Mouse (Mus musculus): ENCODE measurements around the gene Cyp2d9. TPM values are rescaled to one million over a fixed set of nuclear protein-coding genes. Genes with fewer than 3 reads are reported as not detected.

Cyp2d9 gene
- not detected for polyA plus RNA-seq (2014; fragmentation: Illumina TruSeq; extraction: RNeasy Lipid Tissue Mini Kit (QIAGEN cat#74804); ENCODE audit: insufficient read depth, low read depth, low replicate concordance)

GRCm38 (mm10) chr15:82433137-82433536 lies at the start of gene Cyp2d9:
Gene Cyp2d9 (plus strand): TSS chr15:82433437.

DNA sequence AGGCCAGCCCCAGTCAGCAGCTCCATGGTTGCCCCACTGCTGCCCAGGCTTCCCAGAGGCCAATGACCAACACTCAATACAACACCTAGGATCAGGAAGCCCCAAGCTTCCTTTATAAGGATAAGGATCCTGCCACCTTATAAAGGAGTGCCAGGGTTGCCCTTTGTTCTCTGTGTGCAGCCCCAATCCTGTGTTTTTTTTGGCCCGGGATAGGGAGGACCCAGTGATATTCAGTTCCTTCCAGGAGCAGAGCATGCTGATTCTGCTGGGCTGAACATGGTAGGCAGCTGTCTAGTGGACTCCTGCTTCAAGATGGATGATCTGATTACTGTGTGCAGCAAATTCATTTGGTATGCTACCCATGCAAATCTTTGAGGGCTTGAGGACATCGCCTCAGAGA lies 39.3 kb upstream of the Cyp2d9 start, which contains the start of gene Cyp2d11:
Cyp2d11 (minus strand) TSS at position 101 of the 400 bp plus-strand sequence.

GRCm38 (mm10) chr15:82406981-82407380 lies 26.3 kb upstream of the Cyp2d9 start, which contains the start of gene Cyp2d10:
Gene Cyp2d10 (minus strand): TSS chr15:82407195.

Other genes starting within 250 kb of the Cyp2d9 start
- gene Shisa8, start 220.6 kb upstream of the Cyp2d9 start, polyA plus RNA-seq (2014; fragmentation: Illumina TruSeq; extraction: RNeasy Lipid Tissue Mini Kit (QIAGEN cat#74804); ENCODE audit: insufficient read depth, low read depth, low replicate concordance), result not detected
- gene Tnfrsf13c, start 209.1 kb upstream of the Cyp2d9 start, polyA plus RNA-seq (2014; fragmentation: Illumina TruSeq; extraction: RNeasy Lipid Tissue Mini Kit (QIAGEN cat#74804); ENCODE audit: insufficient read depth, low read depth, low replicate concordance), result 5.0 TPM
- not detected for gene Cenpm, start 188.7 kb upstream of the Cyp2d9 start, polyA plus RNA-seq (2014; fragmentation: Illumina TruSeq; extraction: RNeasy Lipid Tissue Mini Kit (QIAGEN cat#74804); ENCODE audit: insufficient read depth, low read depth, low replicate concordance)
- not detected for gene 1500009C09Rik, start 181.0 kb upstream of the Cyp2d9 start, polyA plus RNA-seq (2014; fragmentation: Illumina TruSeq; extraction: RNeasy Lipid Tissue Mini Kit (QIAGEN cat#74804); ENCODE audit: insufficient read depth, low read depth, low replicate concordance)
- 0.72 TPM for gene Sept3, start 158.5 kb upstream of the Cyp2d9 start, polyA plus RNA-seq (2014; fragmentation: Illumina TruSeq; extraction: RNeasy Lipid Tissue Mini Kit (QIAGEN cat#74804); ENCODE audit: insufficient read depth, low read depth, low replicate concordance)
- gene Wbp2nl, start 134.5 kb upstream of the Cyp2d9 start, polyA plus RNA-seq (2014; fragmentation: Illumina TruSeq; extraction: RNeasy Lipid Tissue Mini Kit (QIAGEN cat#74804); ENCODE audit: insufficient read depth, low read depth, low replicate concordance), result not detected
- gene Naga, start 94.5 kb upstream of the Cyp2d9 start, polyA plus RNA-seq (2014; fragmentation: Illumina TruSeq; extraction: RNeasy Lipid Tissue Mini Kit (QIAGEN cat#74804); ENCODE audit: insufficient read depth, low read depth, low replicate concordance), result 62.8 TPM
- 1.3 TPM for gene Pheta2, start 94.5 kb upstream of the Cyp2d9 start, polyA plus RNA-seq (2014; fragmentation: Illumina TruSeq; extraction: RNeasy Lipid Tissue Mini Kit (QIAGEN cat#74804); ENCODE audit: insufficient read depth, low read depth, low replicate concordance)
- 231 TPM for gene Smdt1, start 94.5 kb upstream of the Cyp2d9 start, polyA plus RNA-seq (2014; fragmentation: Illumina TruSeq; extraction: RNeasy Lipid Tissue Mini Kit (QIAGEN cat#74804); ENCODE audit: insufficient read depth, low read depth, low replicate concordance)
- 285 TPM for gene Ndufa6, start 79.1 kb upstream of the Cyp2d9 start, polyA plus RNA-seq (2014; fragmentation: Illumina TruSeq; extraction: RNeasy Lipid Tissue Mini Kit (QIAGEN cat#74804); ENCODE audit: insufficient read depth, low read depth, low replicate concordance)
- gene Cyp2d22, start 53.2 kb upstream of the Cyp2d9 start, polyA plus RNA-seq (2014; fragmentation: Illumina TruSeq; extraction: RNeasy Lipid Tissue Mini Kit (QIAGEN cat#74804); ENCODE audit: insufficient read depth, low read depth, low replicate concordance), result 29.1 TPM
- gene Cyp2d11, start 39.4 kb upstream of the Cyp2d9 start, polyA plus RNA-seq (2014; fragmentation: Illumina TruSeq; extraction: RNeasy Lipid Tissue Mini Kit (QIAGEN cat#74804); ENCODE audit: insufficient read depth, low read depth, low replicate concordance), result not detected
- not detected for gene Cyp2d10, start 26.2 kb upstream of the Cyp2d9 start, polyA plus RNA-seq (2014; fragmentation: Illumina TruSeq; extraction: RNeasy Lipid Tissue Mini Kit (QIAGEN cat#74804); ENCODE audit: insufficient read depth, low read depth, low replicate concordance)
- gene Cyp2d12, start 121.6 kb downstream of the Cyp2d9 start, polyA plus RNA-seq (2014; fragmentation: Illumina TruSeq; extraction: RNeasy Lipid Tissue Mini Kit (QIAGEN cat#74804); ENCODE audit: insufficient read depth, low read depth, low replicate concordance), result not detected
- not detected for gene Cyp2d34, start 187.5 kb downstream of the Cyp2d9 start, polyA plus RNA-seq (2014; fragmentation: Illumina TruSeq; extraction: RNeasy Lipid Tissue Mini Kit (QIAGEN cat#74804); ENCODE audit: insufficient read depth, low read depth, low replicate concordance)

Measured in lung, adult 10 weeks (tissue).